Mouse (Mus musculus) frontal cortex, postnatal 36 days (tissue): ENCODE results near the gene Zkscan16.
A peak's percentile ranks its signal among the peaks of the same experiment; 100 is the strongest.

Source experiments
- DNase-seq, 2 experiments: peaks; one replicate each; pipeline ENCODE4 v3.0.0; 2022; ENCODE audit warnings: low spot score in 2 of 2

Zkscan16 gene

GRCm38 (mm10) chr4:58935846-58936245, 7.6 kb upstream of the Zkscan16 start:
- DNase-seq, result no peak

GRCm38 (mm10) chr4:58941638-58942037, 1.8 kb upstream of the Zkscan16 start:
- DNase-seq, result no peak

- DNase-seq, result no peak
These were observed 486 bp upstream of the Zkscan16 start for GRCm38 (mm10) chr4:58942942-58943341.

GRCm38 (mm10) chr4:58944206-58944553, 752 bp downstream of the Zkscan16 start:
- no peak for DNase-seq

GRCm38 (mm10) chr4:58944695-58945094, 1.3 kb downstream of the Zkscan16 start:
- peak; percentile 40 to 55 for DNase-seq

GRCm38 (mm10) chr4:58948391-58948790, 5.0 kb downstream of the Zkscan16 start:
- DNase-seq, result peak in 1 of 2 experiments; percentile 30

- DNase-seq, result no peak
These were observed 9.2 kb downstream of the Zkscan16 start for GRCm38 (mm10) chr4:58952630-58953029.

- no peak for DNase-seq
These were observed 18.3 kb downstream of the Zkscan16 start for GRCm38 (mm10) chr4:58961719-58962118.

- DNase-seq, result no peak
These were observed 19.8 kb downstream of the Zkscan16 start for GRCm38 (mm10) chr4:58963271-58963670.

- no peak for DNase-seq
These were observed 21.7 kb downstream of the Zkscan16 start for GRCm38 (mm10) chr4:58965136-58965535.

GRCm38 (mm10) chr4:58970678-58971077, 27.2 kb downstream of the Zkscan16 start:
- no peak for DNase-seq

GRCm38 (mm10) chr4:58975711-58976110, 32.3 kb downstream of the Zkscan16 start:
- no peak for DNase-seq

- no peak for DNase-seq
These were observed 38.0 kb downstream of the Zkscan16 start for GRCm38 (mm10) chr4:58981421-58981820.

GRCm38 (mm10) chr4:58982806-58983205, 39.4 kb downstream of the Zkscan16 start:
- DNase-seq, result no peak

- peak; percentile 72 to 78 for DNase-seq
These were observed 41.8 kb downstream of the Zkscan16 start for GRCm38 (mm10) chr4:58985157-58985648.

GRCm38 (mm10) chr4:58986540-58987190, 43.2 kb downstream of the Zkscan16 start, which contains the start of gene Ptgr1:
TSS of gene Ptgr1 (minus strand) at chr4:58987119.
- DNase-seq, result peak; percentile 77

GRCm38 (mm10) chr4:58989303-58989898, 46.0 kb downstream of the Zkscan16 start:
- no peak for DNase-seq

- DNase-seq, result no peak
These were observed 47.4 kb downstream of the Zkscan16 start for GRCm38 (mm10) chr4:58990609-58991434.

- no peak for DNase-seq
These were observed 48.8 kb downstream of the Zkscan16 start for GRCm38 (mm10) chr4:58992195-58992594.

GRCm38 (mm10) chr4:58994762-58995161, 51.3 kb downstream of the Zkscan16 start, which contains the start of gene Dnajc25:
TSS of gene Dnajc25 (plus strand) at chr4:58995062.
- no peak for DNase-seq

GRCm38 (mm10) chr4:58995251-58995693, 51.8 kb downstream of the Zkscan16 start:
- no peak for DNase-seq

- DNase-seq, result no peak
These were observed 53.7 kb downstream of the Zkscan16 start for GRCm38 (mm10) chr4:58997081-58997480.
